Mouse (Mus musculus): Measurements from ENCODE around the gene Stard3.

Gene Stard3

GRCm38 (mm10) chr11:98347385-98348082 is 10.6 kb upstream of the Stard3 start:
- no peak for DNase-seq (ENCODE audit: low spot score in 2 of 2)

GRCm38 (mm10) chr11:98348083-98348961 is 9.8 kb upstream of the Stard3 start, which contains the start of gene Ppp1r1b:
Ppp1r1b (plus strand) TSS chr11:98348404.
- DNase-seq (ENCODE audit: low spot score in 2 of 2) = peak in 1 of 2 experiments; percentile 20

- DNase-seq (ENCODE audit: low spot score in 2 of 2) = no peak
Measured at GRCm38 (mm10) chr11:98349308-98349707, 8.9 kb upstream of the Stard3 start.

- no peak for DNase-seq (ENCODE audit: low spot score in 2 of 2)
Measured at GRCm38 (mm10) chr11:98352272-98352990, 5.7 kb upstream of the Stard3 start.

- no peak for DNase-seq (ENCODE audit: low spot score in 2 of 2)
Measured at GRCm38 (mm10) chr11:98353651-98354211, 4.4 kb upstream of the Stard3 start.

- DNase-seq (ENCODE audit: low spot score in 2 of 2) = no peak
Measured at GRCm38 (mm10) chr11:98354445-98354844, 3.7 kb upstream of the Stard3 start.

GRCm38 (mm10) chr11:98355732-98356299 is 2.4 kb upstream of the Stard3 start:
- no peak for DNase-seq (ENCODE audit: low spot score in 2 of 2)

GRCm38 (mm10) chr11:98356625-98357394 is 1.4 kb upstream of the Stard3 start:
- DNase-seq (ENCODE audit: low spot score in 2 of 2) = no peak

GRCm38 (mm10) chr11:98357396-98358160 is 590 bp upstream of the Stard3 start:
- no peak for DNase-seq (ENCODE audit: low spot score in 2 of 2)

- no peak for DNase-seq (ENCODE audit: low spot score in 2 of 2)
Measured at GRCm38 (mm10) chr11:98360866-98361521, 2.8 kb downstream of the Stard3 start.

- no peak for DNase-seq (ENCODE audit: low spot score in 2 of 2)
Measured at GRCm38 (mm10) chr11:98363817-98364216, 5.6 kb downstream of the Stard3 start.

GRCm38 (mm10) chr11:98364410-98364809 is 6.2 kb downstream of the Stard3 start:
- DNase-seq (ENCODE audit: low spot score in 2 of 2) = no peak

- DNase-seq (ENCODE audit: low spot score in 2 of 2) = no peak
Measured at GRCm38 (mm10) chr11:98366290-98366689, 8.1 kb downstream of the Stard3 start.

GRCm38 (mm10) chr11:98367171-98367862 is 9.1 kb downstream of the Stard3 start:
- no peak for DNase-seq (ENCODE audit: low spot score in 2 of 2)

GRCm38 (mm10) chr11:98367863-98368186 is 9.7 kb downstream of the Stard3 start:
- DNase-seq (ENCODE audit: low spot score in 2 of 2) = no peak

GRCm38 (mm10) chr11:98369337-98369736 is 11.2 kb downstream of the Stard3 start:
- no peak for DNase-seq (ENCODE audit: low spot score in 2 of 2)

- DNase-seq (ENCODE audit: low spot score in 2 of 2) = no peak
Measured at GRCm38 (mm10) chr11:98370588-98370987, 12.4 kb downstream of the Stard3 start.

- no peak for DNase-seq (ENCODE audit: low spot score in 2 of 2)
Measured at GRCm38 (mm10) chr11:98371556-98372240, 13.5 kb downstream of the Stard3 start.

Data from urinary bladder, postnatal 36 days (tissue).